Mouse (Mus musculus) C2C12 (cell line): Measurements from ENCODE around the gene Cd86. TPM values are rescaled to one million over a fixed set of nuclear protein-coding genes. Genes with fewer than 3 reads are reported as not detected.

Experiments used
- H3K27me3 ChIP-seq: one replicate; pipeline ENCODE4 v1.6.1; 2011; ENCODE audit not compliant: control insufficient read depth, insufficient read depth, insufficient read length
- H3K36me3 ChIP-seq: one replicate; pipeline ENCODE4 v1.6.1; 2011; ENCODE audit not compliant: control insufficient read depth, insufficient read depth
- H3K4me3 ChIP-seq: one replicate; pipeline ENCODE4 v1.5.1; 2011; ENCODE audit warnings: mild to moderate bottlenecking, control low read depth; ENCODE audit not compliant: poor library complexity, insufficient read depth, severe bottlenecking
- H3K79me2 ChIP-seq: one replicate; pipeline ENCODE4 v1.6.1; 2011; ENCODE audit not compliant: control insufficient read depth, insufficient read depth
- H3K79me3 ChIP-seq: one replicate; pipeline ENCODE4 v1.6.1; 2011; ENCODE audit warnings: low read depth, control low read depth
- H3ac ChIP-seq: one replicate; pipeline ENCODE3; 2011; ENCODE audit warnings: low read depth; ENCODE audit not compliant: control insufficient read depth, insufficient read length
- CEBPB ChIP-seq: IDR thresholded peaks from one replicate; pipeline ENCODE4 v1.6.1; 2011; ENCODE audit warnings: low read depth, mild to moderate bottlenecking, control low read depth, moderate library complexity
- CTCF ChIP-seq: IDR thresholded peaks from one replicate; pipeline ENCODE4 v1.5.1; 2011; ENCODE audit not compliant: control insufficient read depth, insufficient read depth, insufficient read length
- FOSL1 ChIP-seq: IDR thresholded peaks from one replicate; pipeline ENCODE4 v1.8.0; 2011; ENCODE audit warnings: mild to moderate bottlenecking, low read length; ENCODE audit not compliant: poor library complexity, insufficient read depth, severe bottlenecking
- MAX ChIP-seq: IDR thresholded peaks from one replicate; pipeline ENCODE4 v1.6.1; 2011; ENCODE audit warnings: mild to moderate bottlenecking, control low read depth
- MYOD1 ChIP-seq: IDR thresholded peaks from one replicate; pipeline ENCODE4 v1.6.1; 2011; ENCODE audit warnings: low read depth; ENCODE audit not compliant: control insufficient read depth, insufficient read length
- MYOG ChIP-seq: IDR thresholded peaks from one replicate; pipeline ENCODE4 v1.6.1; 2011; ENCODE audit not compliant: control insufficient read depth, insufficient read length; ENCODE audit errors: extremely low read depth
- USF1 ChIP-seq: IDR thresholded peaks from one replicate; pipeline ENCODE4 v1.6.1; 2011; ENCODE audit warnings: low read depth, mild to moderate bottlenecking, control low read depth, moderate library complexity
- long read RNA-seq, 2 experiments: library from polyadenylated mRNA; unstranded; transcript quantifications; one replicate each; pipeline ENCODE4 v2.0.0; 2019 to 2020
- polyA plus RNA-seq: library from polyadenylated mRNA; unstranded; fragments of >200 nt; fragmentation: generic; extraction: Trizol; gene quantifications from one replicate; pipeline ENCODE4 v1.2.1, GENCODE M21; 2012; ENCODE audit warnings: missing spikeins

Gene Cd86
- polyA plus RNA-seq: not detected
- long read RNA-seq, experiment 1: 0 reads
- long read RNA-seq, experiment 2: 0 reads

- no peaks in the 10 kb centered on the region for H3K36me3 ChIP-seq
- H3K79me3 ChIP-seq: no peaks in the 10 kb centered on the region
- H3K27me3 ChIP-seq: no peaks in the 10 kb centered on the region
- no peak within 1 kb of the TSS for H3ac ChIP-seq
- no peaks in the 10 kb centered on the region for H3K79me2 ChIP-seq
- no peak within 1 kb of the TSS for H3K4me3 ChIP-seq
- TF ChIP-seq USF1 (no peak), MAX (no peak), MYOG (no peak), MYOD1 (no peak), CEBPB (no peak), CTCF (no peak), FOSL1 (no peak)
Observed at GRCm38 (mm10) chr16:36665782-36666181, at the start of gene Cd86. Gene Cd86, minus strand, starts transcription at chr16:36666081.

DNA sequence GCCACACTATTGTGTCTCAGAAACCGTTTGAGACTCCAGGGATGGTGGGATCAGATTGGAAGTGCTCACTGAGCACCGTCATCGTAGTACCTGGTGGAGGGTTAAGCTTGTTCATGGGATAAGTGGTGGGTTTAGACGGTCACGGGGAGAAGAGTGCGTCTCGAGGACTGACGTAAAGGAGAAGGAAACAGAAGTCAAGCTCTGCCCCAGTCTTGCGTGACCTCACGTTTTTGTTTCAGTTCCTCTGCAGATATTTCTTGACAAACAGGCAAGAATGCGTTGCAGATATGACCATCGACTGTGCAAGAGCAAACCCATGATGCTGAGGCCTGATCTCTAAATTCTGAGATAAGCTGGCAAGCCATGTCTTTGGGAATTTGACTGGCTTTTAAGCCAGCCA lies 45.9 kb upstream of the Cd86 start:
- H3K79me2 ChIP-seq: no peaks in the 10 kb centered on the region
- no peaks in the 10 kb centered on the region for H3K79me3 ChIP-seq
- no peak overlapping the region for H3K4me3 ChIP-seq
- no peaks in the 10 kb centered on the region for H3K36me3 ChIP-seq
- H3ac ChIP-seq: no peak overlapping the region
- H3K27me3 ChIP-seq: no peaks in the 10 kb centered on the region
- TF ChIP-seq MYOG: no peak
- TF ChIP-seq USF1: no peak
- TF ChIP-seq CTCF: no peak
- no peak for TF ChIP-seq CEBPB
- TF ChIP-seq MYOD1: no peak
- TF ChIP-seq MAX: no peak
- no peak for TF ChIP-seq FOSL1

- H3K4me3 ChIP-seq: no peak overlapping the region
- H3K79me2 ChIP-seq: no peaks in the 10 kb centered on the region
- no peaks in the 10 kb centered on the region for H3K27me3 ChIP-seq
- no peak for TF ChIP-seq CEBPB
- TF ChIP-seq CTCF: no peak
- TF ChIP-seq USF1: no peak
- no peak for TF ChIP-seq MAX
- TF ChIP-seq MYOG: no peak
- no peak for TF ChIP-seq FOSL1
- TF ChIP-seq MYOD1: no peak
- H3K36me3 ChIP-seq: no peaks in the 10 kb centered on the region
- H3ac ChIP-seq: no peak overlapping the region
- H3K79me3 ChIP-seq: no peaks in the 10 kb centered on the region
Observed at GRCm38 (mm10) chr16:36710794-36711193, 44.9 kb upstream of the Cd86 start.

GRCm38 (mm10) chr16:36709405-36709804 lies 43.5 kb upstream of the Cd86 start:
- no peak overlapping the region for H3ac ChIP-seq
- no peaks in the 10 kb centered on the region for H3K27me3 ChIP-seq
- no peaks in the 10 kb centered on the region for H3K36me3 ChIP-seq
- TF ChIP-seq MYOD1 (no peak), MYOG (no peak), USF1 (no peak), MAX (no peak)
- H3K4me3 ChIP-seq: no peak overlapping the region
- H3K79me3 ChIP-seq: no peaks in the 10 kb centered on the region
- no peaks in the 10 kb centered on the region for H3K79me2 ChIP-seq

DNA sequence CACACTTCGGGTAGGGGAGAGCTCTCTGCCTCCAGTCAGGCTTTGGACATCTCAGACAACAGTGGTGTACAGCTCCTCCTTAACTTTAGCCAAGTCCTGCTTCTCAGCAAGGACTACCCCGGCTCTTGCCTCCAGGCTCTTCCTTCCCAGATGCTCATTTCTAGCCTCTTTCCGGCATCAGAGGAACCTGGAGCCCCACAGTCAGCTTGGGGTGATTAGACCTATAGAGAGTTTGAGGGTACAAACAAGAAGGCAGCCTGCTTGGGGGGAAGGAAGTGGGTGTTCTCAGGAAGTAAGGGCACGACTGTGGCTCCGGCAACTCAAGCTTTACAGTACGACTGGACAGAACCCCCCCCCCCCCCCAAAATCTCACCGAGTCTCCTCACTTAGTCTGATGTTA lies 42.9 kb upstream of the Cd86 start:
- TF ChIP-seq FOSL1 (no peak), MYOG (no peak), USF1 (no peak), CEBPB (no peak), MAX (no peak), CTCF (no peak), MYOD1 (no peak)
- no peak overlapping the region for H3ac ChIP-seq
- no peak overlapping the region for H3K4me3 ChIP-seq
- no peaks in the 10 kb centered on the region for H3K79me2 ChIP-seq
- H3K27me3 ChIP-seq: no peaks in the 10 kb centered on the region
- no peaks in the 10 kb centered on the region for H3K79me3 ChIP-seq
- no peaks in the 10 kb centered on the region for H3K36me3 ChIP-seq

DNA sequence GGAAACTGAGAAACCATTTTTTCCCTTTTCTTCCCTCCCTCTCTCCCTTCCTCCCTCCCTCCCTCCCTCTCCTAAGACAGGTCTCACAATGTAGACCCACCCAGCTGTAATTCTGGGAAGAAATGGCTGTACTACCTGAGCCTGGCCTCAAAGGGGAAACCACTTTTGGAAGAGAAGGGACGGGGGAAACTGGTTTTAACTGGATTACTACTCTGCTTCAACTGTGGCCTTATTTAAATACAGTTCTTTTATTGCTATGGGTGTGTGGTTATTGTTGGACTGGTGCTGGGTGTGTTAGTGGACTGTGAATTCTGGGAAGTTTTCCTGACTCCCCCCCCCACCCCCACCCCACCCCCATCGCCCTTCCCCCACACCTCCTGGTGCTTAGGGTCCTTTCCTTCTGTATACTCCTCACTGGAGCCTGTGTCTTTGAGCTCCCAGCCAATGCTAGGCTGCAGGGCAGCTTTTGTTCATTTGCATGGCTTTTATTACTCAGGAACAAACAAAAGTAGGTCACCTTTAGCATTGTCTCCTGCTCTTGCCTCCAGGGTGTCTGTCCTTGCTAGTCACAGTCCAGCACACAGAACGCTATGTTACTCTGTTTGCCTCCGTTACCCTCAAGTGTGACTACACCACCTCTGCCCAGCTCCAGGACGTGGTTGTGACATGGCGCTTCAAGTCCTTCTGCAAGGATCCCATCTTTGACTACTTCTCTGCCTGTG lies 42.0 kb upstream of the Cd86 start:
- Histone ChIP-seq H3ac (no peak overlapping the region), H3K36me3 (no peaks in the 10 kb centered on the region), H3K27me3 (no peaks in the 10 kb centered on the region), H3K79me3 (no peaks in the 10 kb centered on the region), H3K4me3 (no peak overlapping the region), H3K79me2 (no peaks in the 10 kb centered on the region)
- TF ChIP-seq FOSL1 (no peak), MYOG (no peak), CEBPB (no peak), CTCF (no peak), MYOD1 (no peak), MAX (no peak), USF1 (no peak)
